Mouse (Mus musculus) bone marrow, adult 2 months (tissue): Measurements from ENCODE around the gene 4933430I17Rik.

Experiments
- CTCF ChIP-seq: fragments of 200-500 bp; IDR thresholded peaks from 2 replicates; pipeline ENCODE4 v1.5.1; 2011; ENCODE audit warnings: low read length, control low read depth; ENCODE audit not compliant: control insufficient read depth, insufficient read depth
- POLR2A ChIP-seq: fragments of 200-500 bp; IDR thresholded peaks from 2 replicates; pipeline ENCODE4 v1.6.1; 2011; ENCODE audit warnings: low read depth, mild to moderate bottlenecking, control low read depth, low read length, borderline replicate concordance; ENCODE audit not compliant: control insufficient read depth

- no peak for TF ChIP-seq CTCF
- TF ChIP-seq POLR2A: no peak
Measured at GRCm38 (mm10) chr4:62503374-62503970, 21.7 kb upstream of the 4933430I17Rik start, which contains the start of gene Hdhd3.
